Comparison of ENCODE assay signal across 9 mouse cellular contexts in the genomic region with DNA sequence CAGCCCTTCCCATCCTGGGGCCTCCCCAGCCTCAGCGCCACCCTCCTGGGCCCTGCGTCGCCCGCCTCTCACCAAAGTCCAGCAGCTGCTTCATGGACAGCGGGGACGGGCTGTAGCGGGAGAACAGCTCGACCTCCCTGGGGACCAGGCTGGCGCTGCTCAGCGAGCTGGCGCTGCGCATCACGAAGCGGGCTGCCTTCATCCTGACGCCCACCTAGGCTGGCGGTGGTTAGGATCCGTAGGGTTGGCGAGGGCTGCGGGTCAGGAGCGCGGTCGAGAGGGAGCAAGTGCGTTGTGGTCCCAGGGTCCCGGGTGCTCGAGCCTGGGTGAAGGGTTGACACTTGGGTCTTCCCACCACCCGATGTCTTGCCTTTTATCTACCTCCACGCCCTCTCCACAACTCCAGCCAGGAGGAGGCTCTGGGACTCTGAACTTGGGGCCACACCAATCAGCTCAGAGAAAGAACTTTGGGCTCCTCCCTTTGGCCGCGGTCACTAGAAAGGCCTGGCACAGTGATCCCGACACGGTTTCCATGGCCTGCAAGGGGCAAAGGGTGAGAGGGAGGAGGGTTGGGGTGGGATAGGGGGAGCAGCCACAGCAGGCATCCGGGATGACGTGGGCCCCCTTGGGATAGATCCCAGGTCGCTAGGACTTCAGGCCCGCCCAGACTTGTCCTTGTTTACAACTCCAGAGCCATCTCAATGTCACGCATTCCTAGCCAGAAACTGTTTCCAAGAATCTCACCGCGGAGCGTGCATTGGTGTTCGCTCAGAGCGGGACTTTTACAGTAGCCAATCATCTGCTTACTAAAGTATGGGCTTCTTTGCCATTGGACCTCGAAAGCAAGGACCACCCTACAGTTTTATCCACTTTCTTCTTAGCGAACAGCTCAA. TPM values are rescaled to one million over a fixed set of nuclear protein-coding genes. Genes with fewer than 3 reads are reported as not detected.
DNase-seq lines count a peak whose midpoint lies in the region; ATAC-seq and TF ChIP-seq lines count a peak whose summit lies in the region.
"Had no signal": no experiment of that assay in that cellular context is flagged by ENCODE, and none has a peak within 500 bp of the region (broad histone marks: within the 10 kb centered on the region; RNA-seq: fewer than 3 reads in every experiment).

Gene Pdk4 (minus strand): TSS at position 349 of the 893 bp plus-strand sequence.

- H3K36me3 ChIP-seq in C2C12 (ENCODE audit: control insufficient read depth, insufficient read depth): peaks cover 40% of the 10 kb centered on the region
- no peaks in the 10 kb centered on the region for H3K36me3 ChIP-seq in forebrain, embryonic 13.5 days (ENCODE audit: poor library complexity, severe bottlenecking)
- H3K36me3 ChIP-seq in heart, embryonic 15.5 days: peaks cover 10% of the 10 kb centered on the region
- H3K36me3 ChIP-seq in liver, adult 2 months (ENCODE audit: control insufficient read depth, insufficient read depth, low read length): peaks cover 12% of the 10 kb centered on the region
- no peaks in the 10 kb centered on the region for H3K36me3 ChIP-seq in neural tube, embryonic 11.5 days (ENCODE audit: control insufficient read depth, insufficient read depth, low read length)
- H3K36me3 ChIP-seq: G1E had no signal

- peak within 1 kb of the TSS; percentile 65 for H3K9ac ChIP-seq in forebrain, embryonic 13.5 days
- peak within 1 kb of the TSS; percentile 90 for H3K9ac ChIP-seq in heart, embryonic 15.5 days
- H3K9ac ChIP-seq in liver, adult 2 months (ENCODE audit: low read depth, low read length): peak within 1 kb of the TSS; percentile 90
- peak within 1 kb of the TSS; percentile 31 for H3K9ac ChIP-seq in neural tube, embryonic 11.5 days (ENCODE audit: low read length)

- peak; percentile 97 for DNase-seq in kidney, postnatal 14 days
- DNase-seq in liver, adult 2 months (ENCODE audit: extremely low read depth, low read depth, low spot score): peak; percentile 97
- DNase-seq in neural tube, embryonic 11.5 days (ENCODE audit: low spot score): peak; percentile 65
- DNase-seq in thymus, postnatal 14 days: peak; percentile 7

- H3K4me3 ChIP-seq in C2C12 (ENCODE audit: insufficient read depth, poor library complexity, severe bottlenecking): peak within 1 kb of the TSS; percentile 60
- H3K4me3 ChIP-seq in forebrain, embryonic 13.5 days: peak within 1 kb of the TSS; percentile 47
- peak within 1 kb of the TSS; percentile 84 for H3K4me3 ChIP-seq in heart, embryonic 15.5 days
- peak within 1 kb of the TSS; percentile 86 for H3K4me3 ChIP-seq in liver, adult 2 months (ENCODE audit: insufficient read depth, low read depth, low read length)
- H3K4me3 ChIP-seq in neural tube, embryonic 11.5 days (ENCODE audit: low read depth, low read length): peak within 1 kb of the TSS; percentile 38

- peak within 1 kb of the TSS; percentile 95 for H3K4me2 ChIP-seq in forebrain, embryonic 13.5 days
- peak within 1 kb of the TSS; percentile 87 for H3K4me2 ChIP-seq in heart, embryonic 15.5 days
- H3K4me2 ChIP-seq in neural tube, embryonic 11.5 days (ENCODE audit: low read depth): peak within 1 kb of the TSS; percentile 87

- H3K9me3 ChIP-seq in forebrain, embryonic 13.5 days (replicated peaks): no peaks in the 10 kb centered on the region
- no peaks in the 10 kb centered on the region for H3K9me3 ChIP-seq in heart, embryonic 15.5 days (replicated peaks)
- no peaks in the 10 kb centered on the region for H3K9me3 ChIP-seq in neural tube, embryonic 11.5 days (ENCODE audit: control insufficient read depth, low read length)
- H3K9me3 ChIP-seq: G1E had no signal

- H3K27me3 ChIP-seq in C2C12 (ENCODE audit: control insufficient read depth, insufficient read depth, insufficient read length): no peaks in the 10 kb centered on the region
- H3K27me3 ChIP-seq in forebrain, embryonic 13.5 days: no peaks in the 10 kb centered on the region
- H3K27me3 ChIP-seq in heart, embryonic 15.5 days: no peaks in the 10 kb centered on the region
- H3K27me3 ChIP-seq in liver, adult 2 months (ENCODE audit: control insufficient read depth, insufficient read depth, low read length): no peaks in the 10 kb centered on the region
- 0 out of 2 replicates have a peak, but pooled peaks cover 2% of the 10 kb centered on the region for H3K27me3 ChIP-seq in neural tube, embryonic 11.5 days (ENCODE audit: control insufficient read depth, insufficient read depth, low read length)

- peak; percentile 60; the same call in 1 of the 2 replicates for ATAC-seq in cerebellum, adult (ENCODE audit: insufficient number of reproducible peaks, low FRiP score, low TSS enrichment)
- peak; percentile 94 for ATAC-seq in forebrain, embryonic 13.5 days
- ATAC-seq in heart, embryonic 15.5 days (replicated peaks; ENCODE audit: insufficient number of reproducible peaks, insufficient read depth, low FRiP score, low read depth): peak; percentile 97
- ATAC-seq in neural tube, embryonic 11.5 days (ENCODE audit: insufficient read depth, low FRiP score, low TSS enrichment): peak; percentile 84

- no peak for TF ChIP-seq CTCF in C2C12 (IDR thresholded peaks at IDR 0.05; ENCODE audit: control insufficient read depth, insufficient read depth, insufficient read length)
- no peak for TF ChIP-seq CTCF in liver, adult 2 months (IDR thresholded peaks at IDR 0.05; ENCODE audit: low read depth, low read length)

- 2% methylated on average over 40 of the region's 43 CpGs for WGBS in forebrain, embryonic 13.5 days
- WGBS in heart, embryonic 15.5 days: under 1% methylated on average over 43 of the region's 43 CpGs
- 2% methylated on average over 43 of the region's 43 CpGs for WGBS in liver, adult 2 months
- WGBS in neural tube, embryonic 11.5 days: 2% methylated on average over 43 of the region's 43 CpGs

- peak within 1 kb of the TSS; percentile 73 for H3ac ChIP-seq in C2C12 (ENCODE audit: control insufficient read depth, insufficient read length, low read depth)

- H3K4me1 ChIP-seq in forebrain, embryonic 13.5 days: peaks cover 12% of the 10 kb centered on the region
- peaks cover 8% of the 10 kb centered on the region for H3K4me1 ChIP-seq in heart, embryonic 15.5 days (replicated peaks)
- peaks cover 7% of the 10 kb centered on the region; the same call in 1 of the 2 replicates for H3K4me1 ChIP-seq in liver, adult 2 months (ENCODE audit: control insufficient read depth, insufficient read depth, low read length)
- peaks cover 3% of the 10 kb centered on the region; the same call in 1 of the 2 replicates for H3K4me1 ChIP-seq in neural tube, embryonic 11.5 days (ENCODE audit: control insufficient read depth, insufficient read depth, low read length)

- peak; percentile 54; the same call in 1 of the 2 replicates for TF ChIP-seq POLR2A in liver, adult 2 months (IDR thresholded peaks at IDR 0.05; ENCODE audit: extremely low read depth, insufficient read depth, low read length)

- H3K79me3 ChIP-seq in C2C12 (ENCODE audit: low read depth): peaks cover 45% of the 10 kb centered on the region

- H3K79me2 ChIP-seq in C2C12 (ENCODE audit: control insufficient read depth, insufficient read depth): peaks cover 49% of the 10 kb centered on the region
- no peaks in the 10 kb centered on the region for H3K79me2 ChIP-seq in liver, adult 2 months (ENCODE audit: control insufficient read depth, insufficient read depth, low read length)

- H3K27ac ChIP-seq in forebrain, embryonic 13.5 days: no peak within 1 kb of the TSS
- H3K27ac ChIP-seq in heart, embryonic 15.5 days: peak within 1 kb of the TSS; percentile 99
- peak within 1 kb of the TSS; percentile 76 for H3K27ac ChIP-seq in liver, adult 2 months (replicated peaks; ENCODE audit: insufficient read depth, low read depth, low read length)
- H3K27ac ChIP-seq in neural tube, embryonic 11.5 days (ENCODE audit: low read depth, low read length): no peak within 1 kb of the TSS

TF ChIP-seq in C2C12, 6 proteins besides CTCF, POLR2A, EP300 and RAD21:
- no peak for TF ChIP-seq CEBPB (IDR thresholded peaks at IDR 0.05; ENCODE audit: low read depth)
- TF ChIP-seq MAX (IDR thresholded peaks at IDR 0.05): peak; percentile 89
- TF ChIP-seq MYOD1 (IDR thresholded peaks at IDR 0.05; ENCODE audit: control insufficient read depth, insufficient read length, low read depth): peak; percentile 10

RNA-seq across cellular contexts. Expression of gene Pdk4, which starts in this region (rescaled TPM):
- polyA plus RNA-seq in C2C12 (2012; fragmentation: generic; extraction: Trizol): 41.6 TPM
- polyA plus RNA-seq in forebrain, embryonic 13.5 days (2015; fragmentation: Nextera tagmentation; extraction: Ambion mirVana): 0.88 and 0.92 TPM in 2 replicates
- 27.0 and 31.3 TPM in 2 replicates for polyA plus RNA-seq in heart, embryonic 15.5 days (2015; fragmentation: Nextera tagmentation; extraction: Ambion mirVana)
- 2.7 and 2.9 TPM in 2 replicates for total RNA-seq in liver, adult 2 months (2014; rRNA removed)
- 3.8 and 10.3 TPM in 2 replicates for polyA plus RNA-seq in liver, adult 2 months (2012; rRNA removed)
- polyA plus RNA-seq in neural tube, embryonic 11.5 days (2014; fragmentation: Nextera tagmentation; extraction: Ambion mirVana): 0.62 and 1.3 TPM in 2 replicates
- polyA plus RNA-seq: G1E had no signal

Comparison
In these comparisons a context has a peak if more than half of its experiments do, and no peak if none do; other contexts are left out.
1. Peak in ATAC-seq, H3K4me3 ChIP-seq, H3K9ac ChIP-seq and H3K4me2 ChIP-seq in forebrain, embryonic 13.5 days; RNA of the gene not detected or under 1 TPM.
2. H3K27ac ChIP-seq: peak in heart, embryonic 15.5 days (single experiment) and liver, adult 2 months (single experiment); none in forebrain, embryonic 13.5 days (single experiment) and neural tube, embryonic 11.5 days (single experiment).
3. H3K9ac ChIP-seq: peak in every context shown above with its lines; median percentile 90 in heart, embryonic 15.5 days; 90 in liver, adult 2 months; 65 in forebrain, embryonic 13.5 days; 31 in neural tube, embryonic 11.5 days.
4. DNase-seq: peak in every context shown above with its lines; median percentile 97 in kidney, postnatal 14 days; 97 in liver, adult 2 months; 65 in neural tube, embryonic 11.5 days; 7 in thymus, postnatal 14 days.
5. Peak in every context shown above with its lines, with median percentiles within 50 percentile points of each other: H3K4me3 ChIP-seq, ATAC-seq and H3K4me2 ChIP-seq.